Mouse (Mus musculus) cerebellum, postnatal 14 days (tissue): ENCODE measurements around the gene Irs3.

Experiments used
- DNase-seq, 2 experiments: peaks; one replicate each; pipeline ENCODE4 v3.0.0; 2021; ENCODE audit warnings: mixed read lengths in 2 of 2

Irs3 gene

DNA sequence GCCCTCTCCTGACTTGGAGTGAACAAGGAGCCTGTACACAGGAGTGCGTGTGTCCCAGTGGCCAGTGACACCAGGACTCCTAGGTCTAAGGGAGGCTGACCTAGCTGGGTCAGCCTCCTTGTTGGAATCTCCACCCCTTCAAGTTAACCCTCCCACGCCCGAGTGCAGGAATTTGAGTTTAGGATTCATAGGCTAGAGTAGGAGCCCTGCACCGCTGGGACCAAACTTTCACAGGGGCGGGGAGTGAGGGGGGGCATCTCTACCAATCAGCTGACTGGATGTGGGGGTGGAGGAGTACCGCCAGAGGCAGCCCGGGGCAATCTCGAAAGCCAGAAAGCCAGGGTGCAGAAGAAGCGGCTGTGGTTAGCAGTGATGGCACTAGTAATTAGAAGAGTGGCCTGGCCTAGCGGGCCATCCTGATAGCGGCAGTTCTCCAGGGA lies at the start of gene Irs3:
TSS of gene Irs3 (minus strand) at position 63 of the 440 bp plus-strand sequence.
- no peak for DNase-seq

DNA sequence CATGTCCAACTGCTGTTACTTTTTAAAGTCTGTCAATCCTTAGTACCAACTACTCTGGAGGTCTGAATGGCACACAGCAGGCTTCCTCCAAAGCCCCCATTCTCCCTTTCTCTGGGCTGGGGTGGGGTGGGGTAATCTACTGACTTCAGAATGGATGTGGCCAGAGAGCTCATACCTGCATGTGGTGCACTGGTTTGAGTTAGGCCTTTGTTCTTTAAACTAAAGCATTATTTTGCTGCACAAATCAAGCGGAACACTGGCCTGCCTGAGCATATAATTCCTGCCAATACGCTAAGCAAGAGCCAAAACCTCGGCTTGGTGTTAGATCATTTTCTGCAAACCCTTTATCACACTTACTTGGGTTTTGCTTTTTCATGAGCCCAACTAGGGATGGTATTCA lies 49.3 kb upstream of the Irs3 start:
- no peak for DNase-seq

DNA sequence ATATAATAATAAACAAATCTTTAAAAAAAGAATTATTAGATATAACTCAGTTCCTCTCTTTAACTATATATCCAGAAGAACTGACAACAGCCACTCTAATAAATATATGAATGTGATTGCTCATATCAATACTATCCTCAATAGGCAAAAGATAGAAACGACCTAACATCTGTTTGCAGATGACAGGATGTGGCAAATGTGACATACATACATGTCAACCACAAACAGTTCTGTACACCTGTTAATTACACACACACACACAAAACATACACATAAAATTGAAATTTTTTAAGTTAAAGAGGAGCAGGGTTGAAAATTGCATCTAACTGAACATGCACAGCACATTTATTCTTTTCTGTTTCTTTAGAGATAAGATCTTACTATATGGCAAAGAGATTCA lies 46.4 kb upstream of the Irs3 start:
- DNase-seq = no peak

DNA sequence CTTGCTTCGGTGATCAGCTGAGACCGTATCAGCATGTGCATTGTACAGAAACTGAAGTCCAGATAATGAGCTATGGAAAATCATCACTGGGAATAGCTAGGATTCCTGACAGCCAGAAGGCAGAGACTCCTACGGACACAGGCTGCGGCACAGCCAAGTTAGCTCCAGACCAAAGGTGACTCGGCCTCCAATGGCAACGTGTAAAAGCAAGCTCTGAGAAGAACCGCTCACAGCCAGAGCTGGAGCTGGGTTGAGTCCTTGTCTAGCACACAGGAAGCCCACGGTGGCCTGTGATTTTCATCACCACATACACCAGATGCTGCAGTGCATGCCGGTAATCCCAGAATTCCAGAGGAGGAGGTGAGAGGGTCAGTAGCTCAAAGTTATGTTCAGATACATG lies 45.0 kb upstream of the Irs3 start:
- no peak for DNase-seq

DNA sequence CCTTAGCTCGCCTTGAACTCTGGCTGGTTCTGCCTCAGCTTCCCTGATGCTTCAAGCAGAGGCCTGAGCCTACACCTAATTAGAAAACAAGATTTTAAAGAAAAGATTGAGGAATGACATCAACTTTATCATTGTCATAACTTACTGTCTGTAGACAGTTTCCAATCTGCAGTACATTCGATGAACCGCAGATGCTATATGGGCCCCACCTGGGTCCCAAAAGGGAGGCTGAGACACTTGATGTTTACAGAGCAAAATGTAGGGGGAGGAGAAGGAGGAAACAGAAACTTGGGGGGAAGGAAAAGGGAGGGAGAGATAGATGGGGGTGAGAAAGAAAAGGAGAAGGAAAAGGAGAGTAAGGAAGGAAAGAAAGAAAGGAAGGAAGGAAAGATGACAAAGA lies 44.5 kb upstream of the Irs3 start:
- no peak for DNase-seq

DNA sequence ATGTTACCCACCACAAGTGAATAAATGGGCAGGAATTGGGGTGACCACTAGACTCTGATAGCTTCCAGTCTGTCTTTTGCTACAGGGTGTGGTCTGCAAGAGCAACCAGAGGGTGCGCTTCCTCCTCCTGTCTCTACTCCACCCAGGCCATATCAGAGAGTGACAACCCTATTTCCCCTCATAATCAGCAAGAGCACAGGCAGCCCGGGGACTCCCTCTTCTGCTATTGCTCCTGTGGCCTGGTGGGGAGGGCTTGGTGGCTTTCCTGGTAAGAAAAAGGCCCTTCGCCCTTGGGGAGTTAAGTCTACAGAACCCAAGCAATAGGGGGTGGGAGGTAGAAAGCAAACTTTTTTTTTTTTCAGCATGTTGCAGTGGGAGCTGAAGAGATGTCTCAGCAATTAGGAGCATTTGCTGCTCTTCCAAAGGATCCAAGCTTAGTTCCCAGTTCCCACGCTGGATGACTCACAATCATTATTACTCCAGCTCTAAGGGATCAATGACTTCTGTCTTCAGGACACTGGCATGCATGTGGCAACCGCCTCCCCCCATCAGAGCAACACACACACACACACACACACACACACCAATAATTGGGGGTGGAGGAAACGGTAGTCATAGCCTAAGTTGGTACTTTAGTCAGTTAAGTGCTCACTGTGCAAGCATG lies 40.7 kb upstream of the Irs3 start:
- DNase-seq = no peak

DNA sequence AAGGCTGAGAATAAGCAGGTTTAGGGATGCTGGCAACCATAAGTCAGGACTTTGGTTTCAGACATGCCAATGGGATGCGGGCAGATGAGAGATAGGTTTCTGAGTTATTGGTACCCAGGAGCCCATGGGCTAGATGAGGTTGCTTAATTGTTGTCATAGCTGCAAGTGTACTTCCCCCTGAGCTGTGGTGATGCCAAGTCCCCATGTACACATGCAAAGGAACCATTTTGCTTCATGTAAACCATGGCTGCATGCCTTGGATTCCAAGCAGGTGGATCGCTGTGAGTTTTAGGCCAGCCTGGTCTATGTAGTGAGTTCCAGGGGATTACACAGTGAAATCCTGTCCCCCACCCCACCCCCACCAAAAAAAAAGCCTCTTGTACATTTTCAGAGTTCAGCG lies 40.1 kb upstream of the Irs3 start:
- no peak for DNase-seq

DNA sequence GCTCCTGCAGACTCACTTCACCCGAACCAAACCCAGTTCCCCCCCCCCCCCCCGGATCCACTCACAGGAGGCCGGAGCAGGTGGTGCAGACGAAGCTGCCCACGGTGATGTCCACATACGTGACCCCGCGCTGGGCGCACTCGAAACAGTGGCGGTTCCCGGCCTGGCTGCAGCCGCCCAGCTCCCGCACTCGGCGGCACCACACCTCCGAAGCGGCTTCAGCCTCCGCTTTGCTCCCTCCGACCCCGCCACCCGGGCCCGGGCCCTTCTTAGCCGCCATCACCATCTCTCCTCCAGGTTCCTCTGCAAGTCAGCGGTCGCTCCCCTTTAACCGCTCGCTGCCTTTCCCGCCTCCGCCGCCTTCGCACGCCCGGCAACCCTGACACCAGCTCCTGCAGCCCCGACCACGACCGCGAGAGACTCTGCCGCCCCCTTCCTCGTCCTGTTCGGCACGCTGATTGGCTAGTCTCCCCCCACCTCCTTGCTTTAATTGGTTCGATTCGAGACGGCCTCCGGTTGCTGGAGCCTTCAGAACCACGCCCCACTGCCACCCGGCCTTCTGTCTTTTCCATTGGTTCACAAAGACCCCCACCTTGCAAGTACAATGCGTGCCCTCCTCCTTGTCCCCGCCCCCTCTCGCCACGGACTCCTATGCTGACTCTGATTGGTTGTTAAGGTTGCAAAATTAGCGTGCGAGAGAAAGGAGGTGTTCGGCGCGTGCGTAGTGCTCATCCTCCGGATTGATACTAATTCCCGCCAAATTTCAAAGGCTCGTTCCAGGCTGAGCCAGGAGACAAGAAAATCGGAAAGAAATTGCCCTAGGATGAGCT lies 39.0 kb upstream of the Irs3 start, which contains the start of gene Agfg2:
TSS of gene Agfg2 (minus strand) at position 433 of the 830 bp plus-strand sequence.
- DNase-seq = peak; percentile 98 to 99

DNA sequence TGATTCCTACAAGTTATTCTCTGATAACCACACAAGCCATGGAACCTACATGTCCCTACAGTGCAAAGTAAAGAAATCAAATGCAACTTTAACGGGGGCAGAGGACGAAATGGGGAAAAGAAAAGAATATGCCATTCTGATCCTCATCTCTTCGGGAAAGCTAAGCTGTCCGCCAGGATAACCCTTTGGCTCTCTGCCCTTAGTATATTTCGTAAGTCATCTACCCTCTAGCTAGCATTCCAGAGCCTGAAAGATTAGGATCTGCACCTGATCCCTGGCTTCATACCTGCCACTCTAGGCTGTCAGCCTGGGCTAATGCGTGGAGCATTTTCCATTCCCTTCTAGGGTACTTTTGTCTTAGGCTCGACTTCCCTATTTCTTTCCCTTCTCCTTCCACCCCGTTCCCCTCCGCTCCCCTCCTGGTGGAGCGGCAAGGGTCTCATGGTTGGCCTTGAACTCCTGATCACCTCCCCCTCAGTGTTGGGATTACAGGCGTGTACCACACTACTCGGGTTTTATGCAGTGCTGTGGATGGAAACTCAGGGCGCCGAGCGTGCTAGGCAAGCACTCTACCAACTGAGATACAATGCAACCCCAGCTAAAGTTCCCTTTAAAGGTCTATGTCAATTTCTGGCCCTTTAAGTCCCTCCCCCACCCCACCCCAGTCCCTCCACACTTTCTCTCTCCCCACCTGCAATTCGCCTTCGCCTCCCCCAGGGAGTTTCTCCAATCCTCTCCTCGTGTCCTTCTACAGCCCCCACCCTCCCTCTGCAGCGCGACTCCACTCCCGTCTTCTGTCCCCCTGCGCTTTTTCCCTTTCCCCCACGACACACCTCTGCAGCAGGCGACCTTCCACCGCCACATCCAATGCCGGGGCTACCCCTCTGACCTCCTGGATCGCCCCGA lies 38.1 kb upstream of the Irs3 start:
- peak; percentile 17 to 28 for DNase-seq

DNA sequence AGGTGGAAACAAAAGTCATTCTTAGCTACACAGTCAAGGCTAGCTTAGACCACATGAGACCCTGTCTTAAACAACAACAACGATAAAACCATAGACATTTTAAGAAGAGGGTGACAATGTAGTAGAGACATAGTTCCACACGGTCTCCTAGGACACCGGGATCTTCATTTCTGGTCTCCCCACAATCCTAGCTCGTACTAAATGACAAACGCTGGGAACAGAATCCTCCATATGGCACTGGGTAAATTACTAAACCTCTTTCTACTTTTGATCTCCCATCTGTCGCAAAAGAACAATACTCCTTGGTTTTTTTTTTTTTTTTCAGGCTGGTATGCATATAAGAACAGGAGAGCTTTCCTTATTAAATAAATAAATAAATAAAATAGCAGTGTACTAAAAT lies 37.0 kb upstream of the Irs3 start:
- no peak for DNase-seq

DNA sequence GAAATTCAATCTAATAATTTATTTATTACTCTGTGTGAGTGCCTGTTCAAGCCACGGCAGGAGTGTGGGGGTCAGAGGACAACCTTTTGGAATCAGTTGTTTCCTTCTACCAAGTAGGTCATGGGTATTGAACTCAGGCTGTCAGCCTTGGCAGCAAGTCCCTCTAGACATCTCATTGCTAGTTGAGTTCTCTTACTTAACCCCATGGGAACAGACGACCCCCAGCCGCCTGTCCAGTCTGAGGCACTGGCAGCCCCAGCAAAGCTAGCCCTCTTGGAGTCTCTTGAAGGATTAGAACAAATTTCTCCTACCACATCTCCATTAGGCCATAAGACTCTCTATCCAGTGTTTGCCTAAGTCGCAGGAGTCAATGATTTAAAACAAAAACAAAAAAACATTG lies 34.2 kb upstream of the Irs3 start:
- no peak for DNase-seq

DNA sequence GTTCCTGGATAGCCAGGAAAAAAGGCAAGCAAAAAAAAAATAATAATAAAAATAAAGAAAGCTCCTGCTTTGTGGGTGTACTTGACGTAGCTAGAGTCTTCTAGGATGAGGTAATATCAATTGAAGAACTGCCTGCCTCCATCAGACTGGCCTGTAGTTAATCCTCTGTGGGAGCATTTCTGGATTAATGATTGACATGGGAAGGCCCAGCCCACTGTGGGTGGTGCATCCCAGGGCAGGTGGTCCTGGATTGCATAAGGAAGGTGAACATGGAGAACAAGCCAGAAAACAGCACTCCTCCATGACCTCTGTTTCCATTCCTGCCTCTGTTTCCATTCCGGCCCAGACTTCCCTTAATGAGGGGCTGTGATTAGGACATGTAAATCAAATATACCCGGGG lies 33.2 kb upstream of the Irs3 start:
- DNase-seq = no peak

DNA sequence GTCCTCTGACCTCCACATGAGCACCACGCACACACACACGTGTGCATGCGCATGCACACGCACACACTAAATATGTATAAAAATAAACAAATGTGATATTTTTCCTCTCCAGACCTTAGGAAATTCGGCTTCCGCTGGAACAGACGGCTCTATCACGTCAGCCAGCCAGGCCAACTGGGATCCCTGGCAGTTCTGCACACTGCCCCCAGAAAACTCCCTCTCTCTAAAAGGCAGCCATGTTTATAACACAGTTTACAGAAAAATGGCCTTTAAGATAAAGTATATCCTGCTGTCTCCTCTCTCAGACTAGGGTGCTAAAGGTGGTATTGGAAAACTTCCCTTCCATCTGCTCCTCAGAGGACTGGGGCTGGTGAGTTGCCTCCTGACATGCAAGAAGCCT lies 32.3 kb upstream of the Irs3 start:
- DNase-seq = no peak

DNA sequence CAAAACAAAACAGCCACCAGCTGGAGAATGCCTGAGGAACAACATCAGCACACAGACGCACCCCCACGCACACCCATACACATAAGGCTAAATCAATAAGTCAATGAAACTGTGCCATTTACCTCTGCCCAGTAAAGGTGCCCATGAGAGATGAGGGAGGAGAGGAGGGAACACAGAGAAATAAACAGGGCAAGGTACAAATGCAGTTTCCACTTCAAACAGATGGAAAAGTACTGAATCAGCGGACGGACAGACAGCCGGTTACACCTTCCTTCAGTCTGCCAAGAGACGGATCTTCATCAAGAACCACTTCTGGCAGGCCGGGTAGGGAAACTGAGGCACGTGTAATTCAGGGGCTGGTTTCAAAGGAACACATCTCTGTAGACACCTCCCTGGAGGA lies 29.3 kb upstream of the Irs3 start:
- DNase-seq = no peak

DNA sequence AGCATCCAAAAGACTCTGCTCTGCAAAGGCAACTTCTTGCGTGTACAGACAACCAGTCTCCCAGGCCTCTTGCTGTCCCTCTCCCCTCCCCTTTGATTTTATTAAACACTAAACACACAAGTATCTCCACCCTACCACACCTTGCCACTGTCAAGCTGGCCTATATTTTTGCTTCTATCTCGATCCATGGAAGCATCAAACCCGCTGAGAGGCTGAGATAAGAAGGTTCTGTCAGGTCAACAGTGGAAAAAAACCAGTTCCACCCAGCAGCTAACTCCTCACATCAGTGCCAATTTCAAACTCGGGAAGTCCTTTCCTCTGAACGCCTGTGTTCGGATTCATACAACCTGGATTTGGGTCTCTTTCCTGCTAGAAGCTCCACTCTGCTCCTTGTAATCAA lies 27.5 kb upstream of the Irs3 start:
- no peak for DNase-seq

DNA sequence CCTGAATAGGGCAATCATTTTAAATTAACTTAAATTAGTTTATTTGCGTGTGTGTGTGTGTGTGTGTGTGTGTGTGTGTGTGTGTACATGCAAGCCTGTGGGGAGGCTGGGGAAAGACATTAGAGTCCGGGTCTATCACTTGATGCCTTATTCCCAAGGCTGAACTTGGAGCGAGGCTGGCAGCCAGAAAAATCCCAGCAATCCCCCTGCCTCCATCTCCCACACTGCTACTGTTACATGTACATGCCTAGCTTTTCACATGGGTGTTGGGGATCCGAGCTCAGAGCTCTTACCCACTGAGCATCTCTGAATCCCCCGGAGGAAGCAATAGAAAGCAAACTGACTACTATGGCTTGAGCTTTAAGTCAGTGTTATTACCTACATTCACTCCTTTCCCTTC lies 26.8 kb upstream of the Irs3 start:
- DNase-seq = no peak

DNA sequence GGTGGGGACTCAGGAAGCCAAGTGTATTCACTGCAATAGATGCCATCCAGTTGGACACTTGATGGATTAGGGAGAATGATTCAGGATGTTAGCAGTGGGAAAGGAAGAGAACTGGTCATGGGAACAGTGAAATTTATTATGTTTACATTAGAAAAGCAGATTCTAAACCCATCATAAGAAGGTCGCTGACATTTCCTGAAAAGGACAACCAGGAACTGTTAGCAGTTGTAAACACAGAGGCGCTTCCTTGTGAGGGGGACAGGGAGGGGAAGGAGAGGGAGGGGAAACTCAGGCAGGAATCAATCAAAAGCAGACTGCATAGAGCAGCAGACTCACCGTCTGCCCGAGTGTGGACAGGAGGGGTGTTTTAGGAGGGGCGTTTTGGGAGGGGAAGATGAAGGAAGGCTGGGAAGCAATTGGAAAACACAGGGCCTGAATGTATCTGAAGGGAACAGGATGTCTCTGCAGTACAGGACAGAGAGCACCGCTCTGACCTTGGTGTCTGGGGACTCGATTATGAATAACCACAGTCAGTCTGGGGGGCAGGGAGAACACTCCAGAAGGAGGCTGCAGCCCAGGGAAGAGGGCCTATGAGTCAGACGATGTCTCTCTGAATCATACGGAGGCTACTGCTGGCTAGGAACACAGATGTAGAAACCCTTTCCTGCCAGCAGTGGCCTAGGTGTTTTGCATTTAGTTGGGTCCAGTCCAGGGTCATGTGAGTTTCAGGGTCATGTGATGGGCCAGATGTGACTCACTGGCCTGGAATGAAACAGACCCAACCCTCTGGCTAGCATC lies 26.1 kb upstream of the Irs3 start:
- no peak for DNase-seq

DNA sequence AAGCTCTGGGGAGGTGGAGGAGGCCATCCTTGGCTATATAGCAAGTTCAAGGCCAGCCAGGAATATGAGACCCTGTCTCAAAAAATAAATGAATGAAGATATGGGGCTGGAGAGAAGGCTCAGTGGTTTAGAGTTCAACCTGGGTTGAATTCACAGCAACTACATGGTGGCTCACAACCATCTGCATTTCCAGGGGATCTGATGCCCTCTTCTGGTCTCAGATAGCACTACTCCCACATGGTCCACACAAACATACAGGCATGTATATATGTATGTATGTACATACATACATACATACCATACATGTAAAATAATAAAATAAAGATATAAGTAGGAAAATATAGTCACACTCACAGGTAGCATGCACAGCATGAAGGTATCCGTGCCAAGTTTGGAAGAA lies 24.7 kb upstream of the Irs3 start:
- DNase-seq = peak in 1 of 2 experiments; percentile 28

DNA sequence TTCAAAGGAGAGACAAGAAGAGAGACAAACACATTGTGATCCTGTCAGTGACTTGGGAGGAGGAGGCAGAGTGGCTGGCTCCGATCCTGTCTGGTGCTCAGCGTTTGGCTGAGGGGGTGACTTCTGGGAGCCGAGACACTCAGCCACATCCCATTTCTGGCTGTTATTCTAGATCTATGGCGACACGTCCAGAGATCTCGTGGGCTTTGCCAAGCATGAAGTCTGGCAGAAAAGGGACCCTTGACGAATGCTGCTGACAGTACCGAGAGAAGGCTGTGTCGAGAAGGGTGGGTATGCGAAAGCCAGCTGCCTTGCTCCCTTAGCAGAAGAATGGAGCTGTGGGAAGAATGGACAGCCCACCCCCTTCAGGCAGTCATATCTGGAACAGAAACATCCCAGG lies 23.5 kb upstream of the Irs3 start:
- peak; percentile 23 to 36 for DNase-seq

DNA sequence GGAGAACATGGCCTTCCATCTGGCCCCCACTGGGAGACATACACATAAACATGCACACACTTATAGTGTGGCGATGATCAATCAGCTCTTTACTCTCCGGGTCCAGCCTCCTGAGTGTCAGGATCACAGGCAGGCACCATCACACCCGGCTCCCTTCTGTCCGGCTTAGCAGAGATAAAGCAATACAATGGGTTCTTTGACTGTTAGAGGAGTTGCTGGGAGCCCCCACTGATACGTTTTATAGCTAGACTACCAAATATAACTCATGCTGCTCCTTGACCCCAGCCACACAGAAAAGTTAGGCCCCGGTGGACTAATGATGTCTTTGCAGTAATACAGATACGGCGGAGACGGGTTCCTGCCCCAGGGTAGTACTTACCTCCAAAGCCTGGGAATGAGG lies 17.5 kb upstream of the Irs3 start:
- DNase-seq = no peak

DNA sequence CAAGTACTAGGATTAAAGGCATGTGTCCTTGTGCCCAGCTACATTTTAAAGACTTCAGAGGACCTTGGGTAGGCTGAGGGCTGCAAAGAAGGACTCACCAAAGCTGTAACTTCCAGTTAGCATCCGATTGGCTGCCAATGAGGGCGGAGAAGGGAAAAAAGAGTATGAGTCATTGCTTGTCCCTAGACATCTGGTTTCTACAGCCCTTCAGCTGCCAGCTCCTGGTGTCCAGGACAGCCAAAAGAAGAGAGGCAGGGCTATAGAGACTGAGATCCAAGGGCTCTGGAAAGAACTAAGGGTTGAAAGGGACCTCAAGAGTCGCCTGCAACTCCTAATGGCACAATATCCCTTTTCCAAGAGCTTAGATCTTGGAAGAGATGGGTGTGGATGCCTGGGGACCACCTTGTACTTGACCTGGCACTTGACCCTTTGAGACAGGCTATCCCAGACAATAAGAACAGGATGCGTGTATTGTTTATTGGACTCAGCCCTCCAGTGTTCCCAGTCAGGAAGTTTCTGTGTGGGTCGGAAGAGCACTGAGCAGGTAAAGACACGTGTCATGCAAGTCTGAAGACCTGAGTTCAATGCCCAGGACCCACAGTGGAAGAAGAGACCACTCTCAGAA lies 14.7 kb upstream of the Irs3 start:
- no peak for DNase-seq

DNA sequence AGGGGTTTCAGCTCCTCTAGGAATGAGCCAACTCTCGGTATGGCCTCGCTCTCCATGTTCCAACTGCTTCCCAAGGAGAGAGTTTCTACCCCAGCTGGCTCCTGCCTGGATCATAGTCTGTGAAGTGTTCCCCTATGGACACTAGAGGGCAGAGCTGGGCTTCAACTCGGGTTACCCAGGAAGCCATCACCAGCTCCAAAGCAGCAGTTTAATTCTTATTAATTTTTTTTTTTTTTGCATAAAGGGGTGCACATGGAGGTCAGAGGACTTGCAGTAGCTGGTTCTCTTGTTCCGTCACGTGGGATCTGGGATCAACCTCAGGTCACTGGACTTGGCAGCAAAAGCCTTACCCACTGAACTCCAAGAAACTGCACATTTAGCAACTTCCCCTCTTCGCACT lies 11.5 kb upstream of the Irs3 start:
- peak; percentile 84 to 86 for DNase-seq
